Mouse (Mus musculus): Measurements from ENCODE around the gene Avpr2. TPM values are rescaled to one million over a fixed set of nuclear protein-coding genes. Genes with fewer than 3 reads are reported as not detected.

The Avpr2 gene
- total RNA-seq, 1 experiment from 2014 or later: not detected

- DNase-seq: no peak
Measured at GRCm38 (mm10) chrX:73916945-73917344, 25.0 kb downstream of the Avpr2 start.

GRCm38 (mm10) chrX:73918631-73919030 lies 26.7 kb downstream of the Avpr2 start:
- no peak for DNase-seq

GRCm38 (mm10) chrX:73921285-73921822 lies 29.5 kb downstream of the Avpr2 start:
- DNase-seq: no peak

GRCm38 (mm10) chrX:73921823-73922549 lies 30.1 kb downstream of the Avpr2 start, which contains the start of the genes Arhgap4 and Naa10:
Arhgap4 (minus strand) TSS chrX:73921870.
Naa10 (minus strand) TSS chrX:73921944.
- DNase-seq: peak; percentile 88

GRCm38 (mm10) chrX:73922550-73922882 lies 30.6 kb downstream of the Avpr2 start:
- DNase-seq: no peak

- DNase-seq: peak; percentile 54
Measured at GRCm38 (mm10) chrX:73930402-73931062, 38.6 kb downstream of the Avpr2 start, which contains the start of gene Renbp. Renbp (minus strand) TSS chrX:73930850.

- no peak for DNase-seq
Measured at GRCm38 (mm10) chrX:73931871-73932270, 40.0 kb downstream of the Avpr2 start.

GRCm38 (mm10) chrX:73941860-73942259 lies 50.0 kb downstream of the Avpr2 start:
- no peak for DNase-seq

GRCm38 (mm10) chrX:73942294-73942693 lies 50.4 kb downstream of the Avpr2 start:
- no peak for DNase-seq

Other genes with a start within 250 kb of the Avpr2 start
- gene Pnck, start 232.0 kb upstream of the Avpr2 start, total RNA-seq (2021): 9.4 TPM in 2 replicates
- gene Slc6a8, start 219.0 kb upstream of the Avpr2 start, total RNA-seq (2021): 64.2 and 70.4 TPM in 2 replicates
- 250 and 262 TPM in 2 replicates for gene Bcap31, start 175.9 kb upstream of the Avpr2 start, total RNA-seq (2021)
- gene Abcd1, start 175.5 kb upstream of the Avpr2 start, total RNA-seq (2021): 29.7 and 37.0 TPM in 2 replicates
- 0.52 and 0.57 TPM in 2 replicates for gene Plxnb3, start 135.0 kb upstream of the Avpr2 start, total RNA-seq (2021)
- 0.43 and 0.52 TPM in 2 replicates for gene Srpk3, start 117.7 kb upstream of the Avpr2 start, total RNA-seq (2021)
- 378 and 448 TPM in 2 replicates for gene Idh3g, start 105.2 kb upstream of the Avpr2 start, total RNA-seq (2021)
- gene Ssr4, start 105.1 kb upstream of the Avpr2 start, total RNA-seq (2021): 145 and 162 TPM in 2 replicates
- gene Pdzd4, start 67.1 kb upstream of the Avpr2 start, total RNA-seq (2021): 3.1 and 4.6 TPM in 2 replicates
- gene L1cam, start 4.0 kb downstream of the Avpr2 start, total RNA-seq (2021): 13.5 and 15.2 TPM in 2 replicates
- 3.3 and 4.9 TPM in 2 replicates for gene Arhgap4, start 29.8 kb downstream of the Avpr2 start, total RNA-seq (2021)
- 75.2 and 84.9 TPM in 2 replicates for gene Naa10, start 29.8 kb downstream of the Avpr2 start, total RNA-seq (2021)
- gene Renbp, start 38.7 kb downstream of the Avpr2 start, total RNA-seq (2021): 11.2 and 13.9 TPM in 2 replicates
- gene Hcfc1, start 74.3 kb downstream of the Avpr2 start, total RNA-seq (2021): 66.8 and 69.5 TPM in 2 replicates
- 132 and 141 TPM in 2 replicates for gene Irak1, start 131.8 kb downstream of the Avpr2 start, total RNA-seq (2021)
- not detected in 2 replicates for gene Opn1mw, start 235.4 kb downstream of the Avpr2 start, total RNA-seq (2021)
- gene Mecp2, start 243.3 kb downstream of the Avpr2 start, total RNA-seq (2021): 34.3 and 42.6 TPM in 2 replicates